Mouse (Mus musculus) adrenal gland, adult (tissue): ENCODE results near the gene Olfr466.

Experiments
- DNase-seq, 2 experiments: peaks; one replicate each; pipeline ENCODE4 v3.0.0; 2022 to 2023; ENCODE audit warnings: low spot score in 1 of 2; ENCODE audit not compliant: inconsistent age in 2 of 2

Olfr466 gene

GRCm38 (mm10) chr13:65149940-65150339 is at the start of gene Olfr466:
Gene Olfr466, plus strand, starts transcription at chr13:65150240.
- DNase-seq: no peak

DNA sequence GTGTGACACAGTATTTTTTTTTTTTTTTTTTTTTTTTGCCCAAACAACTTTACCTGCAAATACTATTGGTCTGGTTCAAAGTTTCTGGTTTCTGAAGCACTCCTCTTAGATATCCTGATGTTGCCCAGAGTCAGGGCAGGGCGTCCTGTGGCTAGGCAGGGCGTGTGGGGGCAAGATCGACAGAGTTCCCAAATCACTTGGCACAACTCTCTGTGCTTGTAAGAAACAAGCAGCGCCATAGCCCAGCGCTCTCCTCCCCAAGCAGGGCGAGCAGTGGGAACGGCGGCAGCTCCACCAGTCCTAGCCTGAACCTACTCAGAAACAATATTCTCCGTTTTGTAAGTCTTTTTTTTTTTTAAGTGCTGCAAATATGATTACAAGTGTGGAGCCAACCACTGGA is 49.4 kb upstream of the Olfr466 start:
- no peak for DNase-seq

DNA sequence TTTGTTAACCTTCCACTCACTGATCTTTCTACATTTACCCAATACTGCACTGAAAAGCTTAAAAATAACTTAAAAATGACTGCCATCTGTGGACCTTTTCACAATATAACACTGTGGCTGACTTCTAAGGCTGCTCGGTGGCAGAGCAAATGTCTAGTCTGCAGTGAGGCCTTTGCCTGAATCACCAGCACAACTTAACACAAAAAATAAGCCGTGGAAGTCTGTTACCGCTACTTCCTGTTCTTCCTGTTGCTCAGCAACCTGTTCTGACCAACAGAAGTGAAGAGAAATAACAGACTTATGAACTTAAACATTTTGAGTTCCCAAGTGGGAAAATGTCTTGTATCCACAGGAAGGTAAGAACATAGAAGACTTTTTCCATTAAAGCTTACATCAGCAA is 48.8 kb upstream of the Olfr466 start:
- no peak for DNase-seq

DNA sequence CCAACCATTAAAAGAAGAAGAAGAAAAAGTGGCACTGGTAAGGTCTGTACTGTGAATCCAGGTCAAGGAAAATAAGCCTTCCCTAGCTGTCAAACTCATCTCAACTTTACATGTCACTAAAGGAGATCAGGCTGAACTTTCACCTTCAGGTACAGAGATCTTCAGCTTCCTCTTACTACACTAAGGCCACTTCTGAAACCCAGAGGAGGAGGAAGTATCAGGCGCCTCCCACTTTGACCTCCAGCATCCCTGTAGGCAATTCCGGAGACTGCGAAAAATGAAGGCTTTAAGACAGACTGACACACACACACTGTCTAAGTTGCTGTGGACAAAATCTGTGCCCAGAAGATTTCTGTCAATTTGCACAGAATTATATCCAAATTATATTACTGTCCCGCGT is 38.1 kb upstream of the Olfr466 start:
- peak in 1 of 2 experiments; percentile 66 for DNase-seq

GRCm38 (mm10) chr13:65112459-65113110 is 37.5 kb upstream of the Olfr466 start, which contains the start of gene Mfsd14b:
Gene Mfsd14b, minus strand, starts transcription at chr13:65112975.
- DNase-seq: peak; percentile 91 to 98

GRCm38 (mm10) chr13:65113239-65113638 is 36.8 kb upstream of the Olfr466 start:
- no peak for DNase-seq

DNA sequence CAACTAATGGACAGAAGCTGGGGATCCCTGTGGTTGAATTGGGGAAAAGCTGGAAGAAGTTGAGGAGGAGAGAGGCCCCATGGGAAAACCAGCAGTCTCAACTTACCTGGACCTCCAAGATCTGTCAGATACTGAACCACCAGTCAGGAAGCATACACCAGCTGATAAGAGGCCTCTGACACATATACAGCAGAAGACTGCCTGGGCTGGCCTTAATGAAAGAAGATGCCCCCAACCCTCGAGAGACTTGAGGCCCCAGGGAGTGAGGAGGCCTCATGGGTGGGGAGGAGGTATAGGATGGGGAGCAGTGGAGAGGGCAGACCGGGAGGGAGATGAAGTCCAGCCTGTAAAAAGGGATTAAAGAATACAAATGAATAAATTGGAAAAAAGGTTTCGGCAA is 29.1 kb upstream of the Olfr466 start:
- DNase-seq: no peak

GRCm38 (mm10) chr13:65122111-65122510 is 27.9 kb upstream of the Olfr466 start:
- no peak for DNase-seq

DNA sequence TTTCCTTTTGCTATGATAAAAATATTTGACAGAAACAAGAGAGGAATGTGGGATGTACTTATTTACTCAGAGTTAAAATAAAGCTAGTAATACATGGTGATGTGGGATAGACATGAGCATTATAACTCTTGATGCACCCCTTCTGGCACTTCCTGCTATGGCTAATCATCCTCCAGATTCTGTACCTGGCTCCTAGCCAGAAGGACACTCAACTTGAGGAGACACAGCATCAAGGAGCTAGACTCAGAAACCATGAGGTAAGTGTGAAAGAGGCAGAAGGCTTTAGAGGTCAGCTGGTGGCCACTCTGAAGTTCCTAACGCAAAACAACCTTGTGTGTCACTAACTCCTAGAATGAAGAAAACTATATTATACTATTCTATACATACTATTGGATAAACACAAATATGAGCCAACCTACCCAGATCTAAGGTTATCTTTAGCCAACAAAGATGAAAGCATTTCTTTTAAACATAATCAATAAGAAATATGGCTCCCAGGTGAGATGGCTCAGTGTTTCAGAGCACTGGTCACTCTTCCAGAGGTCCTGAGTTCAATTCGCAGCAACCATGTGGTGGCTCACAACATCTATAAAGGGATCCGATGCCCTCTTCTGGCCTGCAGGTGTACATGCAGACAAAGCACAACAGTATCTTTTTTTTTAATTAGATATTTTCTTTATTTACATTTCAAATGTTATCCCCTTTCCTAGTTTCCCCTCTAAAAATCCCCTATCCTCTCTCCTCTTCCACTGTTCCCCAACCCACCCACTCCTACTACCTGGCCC is 22.8 kb upstream of the Olfr466 start:
- peak in 1 of 2 experiments; percentile 42 for DNase-seq

- no peak for DNase-seq
Observed at GRCm38 (mm10) chr13:65137789-65138188, 12.3 kb upstream of the Olfr466 start, which contains the start of gene Olfr465-ps1. Gene Olfr465-ps1, plus strand, starts transcription at chr13:65138089.

DNA sequence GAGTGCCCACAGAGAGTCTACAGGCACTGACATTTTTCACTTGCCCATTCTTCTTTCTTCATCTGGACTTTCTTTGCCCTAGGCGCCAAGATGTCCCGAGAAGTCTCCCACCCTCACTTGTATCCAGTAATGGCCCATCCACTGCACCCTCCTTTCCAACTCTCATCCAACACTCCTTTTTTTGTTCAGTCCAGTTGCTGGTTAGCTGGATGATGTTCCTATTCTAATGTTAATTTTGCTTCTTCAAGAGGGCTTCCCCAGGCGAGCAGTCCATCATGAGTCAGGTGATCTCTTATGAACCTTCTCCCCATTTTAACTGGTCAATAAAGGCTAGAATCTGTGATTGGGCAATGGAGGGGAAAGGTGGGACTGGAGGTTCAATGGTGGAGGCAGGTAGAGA is 24.1 kb downstream of the Olfr466 start:
- no peak for DNase-seq

GRCm38 (mm10) chr13:65175734-65176471 is 25.9 kb downstream of the Olfr466 start:
- peak; percentile 21 to 71 for DNase-seq

DNA sequence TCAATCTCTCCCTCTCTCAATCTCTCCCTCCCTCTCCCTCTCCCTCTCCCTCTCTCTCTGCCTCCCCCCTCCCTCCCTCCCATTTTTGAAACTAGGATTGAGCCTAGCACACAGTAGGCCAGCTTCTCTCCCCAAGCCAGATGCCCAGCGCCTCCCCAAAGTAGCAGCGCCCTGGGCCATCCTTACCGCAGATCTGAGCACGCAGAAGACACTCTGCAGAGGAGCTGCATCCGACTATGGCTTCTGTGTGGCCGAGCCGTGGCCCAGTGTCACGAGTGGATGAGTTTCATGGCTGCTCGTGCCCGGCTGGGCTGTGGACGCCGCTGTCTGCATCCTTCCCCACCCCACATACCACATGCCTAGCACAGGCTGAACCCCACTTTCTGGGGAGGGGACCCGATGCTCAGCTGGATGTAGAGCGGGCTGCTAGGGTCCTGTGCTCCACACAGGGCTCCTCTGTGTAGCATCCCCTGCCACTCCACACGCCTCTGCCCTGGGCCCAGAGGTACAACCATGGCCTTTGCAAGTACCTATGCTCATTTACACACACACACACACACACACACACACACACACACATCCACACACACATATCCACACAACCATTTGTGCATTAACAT is 26.5 kb downstream of the Olfr466 start:
- DNase-seq: peak in 1 of 2 experiments; percentile 17

- no peak for DNase-seq
Observed at GRCm38 (mm10) chr13:65200667-65201066, 50.6 kb downstream of the Olfr466 start.
